Mouse (Mus musculus) v-Abl transformed pro-B cells (cell line): ENCODE data around the gene Nr5a2.
"Not testable (repeated sequence)": the region's sequence is repeated elsewhere in the genome, so short reads cannot be mapped to it uniquely, and the experiment has no call there.

Experiments used
- in situ Hi-C, 2 experiments: fragments of 400-800 bp; cut with MboI; formaldehyde crosslinking; loops; one replicate each; pipeline ENCODE4 v1.15.1; 2025; ENCODE audit not compliant: unreplicated experiment in 2 of 2

Nr5a2 gene

GRCm38 (mm10) chr1:136846081-136846480, 114.2 kb downstream of the Nr5a2 start:
- in situ Hi-C loops, result no loop called here

DNA sequence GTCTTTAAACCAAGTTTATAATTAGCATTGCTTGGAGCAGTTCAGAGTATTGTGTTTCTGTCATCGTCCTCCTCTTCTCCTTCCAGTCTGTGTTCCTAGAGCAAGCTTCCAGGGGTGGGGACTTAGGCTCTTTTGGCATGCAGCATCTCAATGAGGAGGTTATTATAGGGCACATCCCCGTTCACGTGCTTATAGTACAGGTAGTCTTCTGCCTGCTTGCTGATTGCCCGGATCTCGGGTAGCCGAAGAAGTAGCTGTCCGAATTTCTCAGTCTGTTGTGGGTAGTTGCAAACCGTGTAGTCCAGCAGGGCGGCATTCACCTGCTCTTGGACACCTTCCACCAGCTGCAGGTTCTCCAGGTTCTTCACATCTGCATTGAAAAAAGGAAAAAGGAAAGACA, 114.9 kb downstream of the Nr5a2 start:
- in situ Hi-C loops, result no loop called here

- in situ Hi-C loops, result no loop called here
Observed at GRCm38 (mm10) chr1:136840512-136840911, 119.7 kb downstream of the Nr5a2 start.

DNA sequence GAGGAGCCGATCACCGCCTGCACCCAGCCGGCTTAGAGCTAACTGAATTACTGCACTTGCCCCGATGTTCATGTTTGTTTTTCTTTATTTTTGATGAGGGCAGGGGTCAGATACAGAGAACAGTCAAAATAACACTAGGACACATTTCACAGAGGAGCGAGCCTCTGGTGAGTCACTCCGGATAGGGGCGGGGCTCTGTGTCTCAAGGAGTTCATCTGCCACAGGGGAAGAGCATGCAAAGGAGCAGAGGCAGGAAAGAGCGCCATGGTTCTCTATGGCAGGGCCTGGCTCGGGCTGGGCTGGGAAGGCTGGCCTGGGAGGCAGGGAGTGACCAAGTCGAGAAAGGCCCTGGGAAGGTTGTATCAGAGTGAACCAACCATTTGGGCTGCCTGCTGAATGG, 121.0 kb downstream of the Nr5a2 start:
- in situ Hi-C loops, result no loop called here

DNA sequence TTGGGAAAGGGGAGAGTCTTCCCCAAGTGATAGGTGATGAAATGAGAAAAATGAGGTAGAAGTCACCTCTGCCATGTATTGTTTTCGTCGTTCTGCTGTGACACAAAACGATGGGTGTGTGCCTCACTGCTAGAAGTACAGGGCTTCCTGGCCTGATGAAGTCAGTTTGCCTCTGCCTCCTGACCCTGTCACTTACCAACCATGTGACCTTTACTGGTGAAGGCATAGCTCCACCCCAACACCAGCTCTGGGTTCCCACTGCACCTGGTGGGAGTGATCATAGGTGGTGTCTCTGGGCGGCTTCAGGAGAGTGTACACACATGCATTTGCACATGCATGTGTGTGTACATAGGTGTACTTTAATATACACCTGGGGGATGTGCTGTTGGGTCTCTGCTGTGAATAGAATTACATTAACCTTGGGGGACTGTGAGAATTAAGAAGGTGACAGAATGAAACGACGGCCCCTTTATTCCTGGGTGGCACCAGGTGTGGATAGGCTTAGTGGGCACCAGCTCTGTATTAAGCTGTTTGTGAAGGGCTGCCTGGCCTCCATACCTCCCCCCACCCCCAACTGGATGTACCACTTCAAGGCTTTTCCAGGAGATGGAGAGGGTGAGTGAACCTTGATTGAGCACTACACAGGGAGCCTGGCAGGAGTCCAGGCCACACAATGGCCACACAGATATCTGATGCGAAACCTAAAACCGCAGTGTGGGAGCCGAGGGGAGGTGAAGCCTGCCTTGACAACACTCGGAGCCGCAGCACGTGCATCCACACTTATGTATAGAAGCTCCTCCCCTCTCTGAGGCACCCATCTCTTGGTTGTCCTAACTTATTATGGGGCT, 127.7 kb downstream of the Nr5a2 start:
- in situ Hi-C loops, result no loop called here

DNA sequence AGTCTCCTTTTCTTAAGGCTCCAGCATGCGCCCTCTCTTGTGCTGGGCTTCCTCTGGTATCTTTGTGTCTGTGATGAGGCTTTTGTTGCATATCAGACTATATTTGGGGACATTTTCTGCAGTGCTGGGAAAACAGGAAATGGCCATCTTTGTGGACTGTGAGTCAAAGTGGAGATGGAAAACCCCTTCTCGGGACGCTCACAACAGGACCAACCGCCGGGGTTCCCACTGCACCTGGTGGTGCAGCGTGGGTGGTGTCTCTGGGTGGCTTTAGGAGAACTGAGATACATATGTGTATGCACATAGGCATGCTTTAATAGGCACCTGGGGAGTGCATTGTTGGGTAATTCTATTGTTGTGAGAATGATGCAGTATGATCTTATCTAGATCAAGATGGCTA, 129.3 kb downstream of the Nr5a2 start:
- in situ Hi-C loops, result no loop called here

- in situ Hi-C loops, result no loop called here
Observed at GRCm38 (mm10) chr1:136829931-136830330, 130.3 kb downstream of the Nr5a2 start.

DNA sequence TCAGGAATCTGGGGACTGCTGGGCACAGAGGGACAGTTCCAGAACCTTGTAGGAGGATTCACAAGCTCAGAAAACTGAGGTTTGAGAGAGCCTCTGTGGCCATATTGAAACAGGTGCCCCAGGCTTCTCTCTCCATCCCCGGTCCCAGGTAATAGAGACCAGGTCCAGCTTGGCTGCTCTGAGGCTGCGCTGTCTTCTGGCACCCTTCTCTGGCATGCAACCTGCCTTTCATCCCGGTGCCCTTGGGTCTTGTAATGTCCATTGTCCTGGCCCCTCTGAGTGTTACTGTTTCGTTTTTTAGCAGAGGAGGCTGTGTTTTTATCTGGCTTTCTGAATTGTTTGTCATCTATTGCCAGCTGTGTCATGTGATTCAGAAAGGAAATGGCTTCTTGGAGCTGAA, 136.4 kb downstream of the Nr5a2 start:
- in situ Hi-C loops, result no loop called here

- in situ Hi-C loops, result no loop called here
Observed at GRCm38 (mm10) chr1:136800625-136801024, 159.6 kb downstream of the Nr5a2 start.

GRCm38 (mm10) chr1:136796361-136797090, 163.7 kb downstream of the Nr5a2 start:
- in situ Hi-C loops, result no loop called here

- in situ Hi-C loops, result not testable (repeated sequence)
Observed at GRCm38 (mm10) chr1:136792957-136793883, 167.0 kb downstream of the Nr5a2 start.
